Mouse (Mus musculus) liver, adult 2 months (tissue): ENCODE results near the gene Qrich2.

Source experiments
- CTCF ChIP-seq: fragments of 200-500 bp; IDR thresholded peaks from 2 replicates; pipeline ENCODE4 v1.5.1; 2011; ENCODE audit warnings: low read depth, low read length, control low read depth
- POLR2A ChIP-seq: fragments of 200-500 bp; IDR thresholded peaks from 2 replicates; pipeline ENCODE4 v1.6.1; 2011; ENCODE audit warnings: low read length, control low read depth; ENCODE audit not compliant: insufficient read depth; ENCODE audit errors: extremely low read depth

DNA sequence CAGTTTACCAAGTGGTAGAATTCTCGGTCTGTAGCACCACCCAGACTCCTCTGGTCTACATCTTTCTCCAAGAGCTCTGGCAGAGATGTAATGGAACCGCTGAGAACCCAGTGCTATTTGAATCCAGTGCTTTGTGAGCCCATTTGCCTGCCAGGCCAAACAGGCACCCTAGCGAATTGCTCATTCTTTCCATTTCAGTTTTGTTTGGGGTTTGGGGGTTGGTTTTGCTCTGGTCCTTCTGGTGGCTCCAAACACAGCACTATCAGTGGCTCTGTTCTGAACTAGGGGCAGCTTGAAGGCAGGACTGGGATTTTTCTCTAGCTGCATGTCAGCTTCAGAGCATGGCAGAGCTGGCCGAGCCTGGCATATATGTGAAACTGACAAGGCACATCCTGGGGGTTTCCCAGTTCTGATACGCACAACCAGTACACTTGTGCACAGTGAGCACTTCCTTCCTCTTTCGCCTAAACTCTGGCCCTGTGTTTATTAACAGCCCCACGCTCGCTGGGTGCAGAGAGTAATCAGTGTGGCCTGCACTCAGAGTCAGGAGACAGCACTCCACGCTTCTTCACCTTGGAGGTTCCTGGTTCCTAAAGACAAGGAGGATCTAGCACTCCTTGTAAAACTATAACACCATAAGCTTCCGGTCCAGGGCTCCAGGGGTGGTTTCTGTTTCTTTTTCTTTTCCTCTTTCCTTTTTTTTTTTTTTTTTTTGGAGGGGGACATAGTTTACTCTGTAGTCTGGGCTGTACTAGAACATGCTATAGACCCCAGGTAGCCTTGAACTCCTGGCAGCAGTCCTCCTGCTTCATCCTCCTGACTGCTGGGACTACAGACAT, 42.0 kb downstream of the Qrich2 start:
- TF ChIP-seq POLR2A (no peak), CTCF (no peak)
